Mouse (Mus musculus) heart, postnatal 0 days (tissue): ENCODE data around the gene Ago3. TPM values are rescaled to one million over a fixed set of nuclear protein-coding genes. Genes with fewer than 3 reads are reported as not detected.

Experiments used
- ATAC-seq: fragments of 200-750 bp; cut with Nextera tagmentation; 2 replicates; pipeline ENCODE4 v1.8.0; 2017; ENCODE audit warnings: low read depth, moderate number of reproducible peaks, moderate library complexity; ENCODE audit not compliant: insufficient read depth
- DNase-seq: peaks from one replicate; pipeline ENCODE4 v3.0.0-alpha.2; 2016; ENCODE audit warnings: low spot score
- H3K27ac ChIP-seq: fragments of 300-500 bp; sonication (generic); 2 replicates; pipeline ENCODE4 v1.5.1; 2014; ENCODE audit warnings: low read depth, mild to moderate bottlenecking
- H3K27me3 ChIP-seq: fragments of 300-500 bp; sonication (generic); 2 replicates; pipeline ENCODE4 v1.6.1; 2014; ENCODE audit warnings: low read length, mixed read lengths; ENCODE audit not compliant: control insufficient read depth, insufficient read depth
- H3K36me3 ChIP-seq: fragments of 300-500 bp; sonication (generic); replicated peaks from 2 replicates; pipeline ENCODE4 v1.6.1; 2014; ENCODE audit warnings: low read length, mixed read lengths; ENCODE audit not compliant: control insufficient read depth, insufficient read depth
- H3K4me1 ChIP-seq: fragments of 300-500 bp; sonication (generic); 2 replicates; pipeline ENCODE4 v1.6.1; 2014; ENCODE audit warnings: antibody characterized with exemption; ENCODE audit not compliant: control insufficient read depth, insufficient read depth
- H3K4me2 ChIP-seq: fragments of 300-500 bp; sonication (generic); 2 replicates; pipeline ENCODE4 v1.6.1; 2014; ENCODE audit warnings: low read depth, mild to moderate bottlenecking, low read length, moderate library complexity
- H3K4me3 ChIP-seq: fragments of 300-500 bp; sonication (generic); 2 replicates; pipeline ENCODE4 v1.5.1; 2014; ENCODE audit warnings: low read depth, low read length
- H3K9ac ChIP-seq: fragments of 300-500 bp; sonication (generic); replicated peaks from 2 replicates; pipeline ENCODE4 v1.6.1; 2014; ENCODE audit warnings: low read depth, low read length, mixed read lengths
- H3K9me3 ChIP-seq: fragments of 300-500 bp; sonication (generic); replicated peaks from 2 replicates; pipeline ENCODE4 v1.6.1; 2016; ENCODE audit warnings: low read length; ENCODE audit not compliant: control insufficient read depth
- CTCF ChIP-seq: IDR thresholded peaks from 2 replicates; pipeline ENCODE4 v1.5.1; 2016; ENCODE audit warnings: antibody characterized with exemption, control low read depth, low read depth
- EP300 ChIP-seq: IDR thresholded peaks from 2 replicates; pipeline ENCODE4 v1.6.1; 2016; ENCODE audit warnings: antibody characterized with exemption, low read depth
- WGBS: fragments of 180-500 bp; shearing (Covaris S2); extraction: QIAGEN DNeasy Blood & Tissue Kit; methylation state at CpG from one replicate; pipeline ENCODE4 v1.1.7; 2014; 5-methylcytosine and 5-hydroxymethylcytosine counted together
- polyA plus RNA-seq: library from polyadenylated mRNA; unstranded; fragments of >200 nt; fragmentation: Nextera tagmentation; extraction: Ambion mirVana; gene quantifications from 2 replicates; pipeline ENCODE4 v1.2.1, GENCODE M21; 2015
- total RNA-seq: library from RNA; depleted of rRNA; stranded (reverse); fragments of >200 nt; gene quantifications from 2 replicates; pipeline ENCODE4 v1.2.3, GENCODE M21; 2014; ENCODE audit warnings: low replicate concordance

Gene Ago3
- total and polyA plus RNA-seq, 2 experiments from 2014 or later: 3.3 to 8.3 TPM

GRCm38 (mm10) chr4:126415707-126416106 is 13.6 kb downstream of the Ago3 start:
- no peak for ATAC-seq
- no peak for DNase-seq
- H3K4me1 ChIP-seq: no peaks in the 10 kb centered on the region
- no peak for TF ChIP-seq CTCF
- no peak for TF ChIP-seq EP300
- no peak overlapping the region for H3K27ac ChIP-seq
- H3K27me3 ChIP-seq: no peaks in the 10 kb centered on the region
- no peak overlapping the region for H3K4me2 ChIP-seq
- no peak overlapping the region for H3K4me3 ChIP-seq
- no peak overlapping the region for H3K9ac ChIP-seq
- H3K9me3 ChIP-seq: no peaks in the 10 kb centered on the region
- peaks cover 4% of the 10 kb centered on the region; the same call in 1 of the 2 replicates for H3K36me3 ChIP-seq

DNA sequence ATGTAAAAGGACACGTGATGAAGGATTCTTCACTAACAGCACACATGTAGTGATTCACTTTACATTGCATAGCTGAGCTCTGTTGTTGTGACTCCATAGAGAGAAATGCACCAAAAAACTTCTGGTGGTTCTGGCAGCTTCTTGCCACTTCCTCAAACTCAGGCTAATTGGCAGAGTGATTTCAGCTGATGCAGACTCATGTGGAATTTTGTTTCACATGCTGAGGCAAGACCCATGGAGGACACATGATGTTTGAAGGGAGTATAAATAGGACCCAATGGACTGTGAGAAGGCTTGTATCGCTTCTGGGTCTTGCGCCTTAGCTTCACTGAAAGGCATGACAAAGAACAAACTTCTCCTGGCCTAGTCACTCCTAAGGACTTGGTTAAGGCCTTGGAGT is 16.8 kb downstream of the Ago3 start:
- Histone ChIP-seq H3K27ac (no peak overlapping the region), H3K9me3 (no peaks in the 10 kb centered on the region), H3K9ac (no peak overlapping the region), H3K36me3 (peaks cover 4% of the 10 kb centered on the region; the same call in 1 of the 2 replicates), H3K4me1 (no peaks in the 10 kb centered on the region), H3K4me3 (no peak overlapping the region), H3K4me2 (no peak overlapping the region), H3K27me3 (no peaks in the 10 kb centered on the region)
- 84% methylated on average over 3 of the region's 3 CpGs for WGBS
- DNase-seq (no peak), ATAC-seq (no peak)
- TF ChIP-seq CTCF (no peak), EP300 (no peak)

DNA sequence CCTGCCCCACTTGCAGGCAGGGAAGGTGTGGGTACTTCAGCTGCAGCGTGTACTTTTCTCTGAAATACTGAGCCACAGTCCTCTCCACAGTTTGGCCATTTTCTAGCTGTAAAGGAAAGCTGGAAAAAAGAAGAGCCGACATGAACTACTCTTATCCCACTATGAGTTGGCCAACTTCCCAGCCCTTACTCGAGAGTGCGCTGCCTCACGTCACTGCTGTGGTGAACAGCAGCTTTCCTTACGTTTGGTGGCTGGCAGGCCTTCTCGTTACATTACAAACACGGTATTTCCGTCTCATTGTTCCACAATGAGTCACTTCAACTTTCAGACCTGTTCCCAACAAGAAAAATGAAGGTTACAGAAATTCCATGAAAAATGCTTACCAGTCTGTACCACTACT is 57.9 kb downstream of the Ago3 start:
- Histone ChIP-seq H3K4me2 (peak overlapping the region; percentile 8; the same call in 1 of the 2 replicates), H3K9ac (no peak overlapping the region), H3K27ac (peak overlapping the region; percentile 52; the same call in 1 of the 2 replicates), H3K4me1 (0 out of 2 replicates have a peak, but pooled peaks cover 3% of the 10 kb centered on the region), H3K9me3 (no peaks in the 10 kb centered on the region), H3K4me3 (no peak overlapping the region), H3K36me3 (peaks cover 10% of the 10 kb centered on the region; the same call in 1 of the 2 replicates), H3K27me3 (no peaks in the 10 kb centered on the region)
- ATAC-seq: peak; percentile 81
- DNase-seq: peak; percentile 84
- TF ChIP-seq CTCF (no peak), EP300 (no peak)
- 17% methylated on average over 9 of the region's 9 CpGs for WGBS

DNA sequence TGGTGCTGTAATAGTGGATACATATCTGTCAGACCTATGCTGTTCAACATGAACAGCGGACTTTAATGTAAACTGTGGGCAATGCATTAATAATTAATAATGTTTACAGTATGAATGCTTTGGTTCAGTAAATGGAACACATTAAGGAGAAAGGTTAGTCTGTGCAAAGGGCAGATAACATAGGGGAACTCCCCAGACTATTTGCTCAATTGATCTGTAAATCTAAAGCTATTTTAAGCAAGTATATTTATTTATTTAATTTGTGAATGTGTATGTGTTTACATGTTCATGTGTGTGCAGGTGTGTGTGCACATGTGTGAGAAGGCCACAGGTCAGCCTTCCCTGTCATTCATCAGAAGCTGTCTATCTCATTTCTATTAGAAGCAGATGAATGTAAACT is 69.3 kb downstream of the Ago3 start:
- peaks cover 56% of the 10 kb centered on the region for H3K36me3 ChIP-seq
- no peak overlapping the region for H3K27ac ChIP-seq
- no peak overlapping the region for H3K4me3 ChIP-seq
- DNase-seq: no peak
- 100% methylated on average over 1 of the region's 1 CpGs for WGBS
- H3K9ac ChIP-seq: no peak overlapping the region
- no peaks in the 10 kb centered on the region for H3K9me3 ChIP-seq
- H3K4me1 ChIP-seq: no peaks in the 10 kb centered on the region
- no peaks in the 10 kb centered on the region for H3K27me3 ChIP-seq
- no peak for ATAC-seq
- TF ChIP-seq CTCF (no peak), EP300 (no peak)
- H3K4me2 ChIP-seq: no peak overlapping the region

- 65% methylated on average over 4 of the region's 4 CpGs for WGBS
- no peak for TF ChIP-seq CTCF
- no peak for TF ChIP-seq EP300
- no peak overlapping the region for H3K4me3 ChIP-seq
- no peak overlapping the region for H3K9ac ChIP-seq
- ATAC-seq: no peak
- no peak for DNase-seq
- peaks cover 44% of the 10 kb centered on the region for H3K36me3 ChIP-seq
- H3K27ac ChIP-seq: no peak overlapping the region
- H3K27me3 ChIP-seq: no peaks in the 10 kb centered on the region
- no peak overlapping the region for H3K4me2 ChIP-seq
- H3K9me3 ChIP-seq: no peaks in the 10 kb centered on the region
- no peaks in the 10 kb centered on the region for H3K4me1 ChIP-seq
These were observed 85.9 kb downstream of the Ago3 start for GRCm38 (mm10) chr4:126343451-126343850.

DNA sequence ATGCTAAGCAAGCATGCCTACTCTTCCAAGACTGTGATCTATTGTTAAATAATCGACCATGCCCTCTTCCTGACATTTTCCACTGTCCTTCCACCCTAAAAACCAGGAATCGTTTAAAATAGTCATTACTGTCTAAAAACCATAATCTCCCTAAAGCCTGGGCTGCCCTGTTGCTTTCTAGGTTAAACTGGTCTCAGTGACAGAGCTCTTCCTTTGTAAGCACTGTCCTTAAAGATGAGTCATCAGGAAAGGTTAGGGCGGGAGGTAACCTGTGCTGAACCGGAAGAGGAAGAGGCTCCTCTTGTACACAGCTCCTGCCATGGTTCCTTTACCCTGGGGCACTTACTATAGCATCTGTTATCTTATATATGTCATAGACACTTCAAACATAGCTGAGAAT is 89.9 kb downstream of the Ago3 start:
- Histone ChIP-seq H3K27me3 (no peaks in the 10 kb centered on the region), H3K36me3 (peaks cover 22% of the 10 kb centered on the region), H3K4me2 (no peak overlapping the region), H3K9ac (no peak overlapping the region), H3K9me3 (no peaks in the 10 kb centered on the region), H3K4me1 (no peaks in the 10 kb centered on the region), H3K4me3 (no peak overlapping the region), H3K27ac (no peak overlapping the region)
- WGBS: 54% methylated on average over 4 of the region's 4 CpGs
- DNase-seq (no peak), ATAC-seq (no peak)
- TF ChIP-seq EP300: no peak
- TF ChIP-seq CTCF: no peak
